Mouse (Mus musculus) frontal cortex, postnatal 10 days (tissue): ENCODE results near the gene Olfr1337.
"Not testable (repeated sequence)": the region's sequence is repeated elsewhere in the genome, so short reads cannot be mapped to it uniquely, and the experiment has no call there.

Experiments used
- DNase-seq, 2 experiments: peaks; one replicate each; pipeline ENCODE4 v3.0.0; 2022; ENCODE audit warnings: low spot score in 2 of 2, mixed read lengths in 1 of 2

The Olfr1337 gene

DNA sequence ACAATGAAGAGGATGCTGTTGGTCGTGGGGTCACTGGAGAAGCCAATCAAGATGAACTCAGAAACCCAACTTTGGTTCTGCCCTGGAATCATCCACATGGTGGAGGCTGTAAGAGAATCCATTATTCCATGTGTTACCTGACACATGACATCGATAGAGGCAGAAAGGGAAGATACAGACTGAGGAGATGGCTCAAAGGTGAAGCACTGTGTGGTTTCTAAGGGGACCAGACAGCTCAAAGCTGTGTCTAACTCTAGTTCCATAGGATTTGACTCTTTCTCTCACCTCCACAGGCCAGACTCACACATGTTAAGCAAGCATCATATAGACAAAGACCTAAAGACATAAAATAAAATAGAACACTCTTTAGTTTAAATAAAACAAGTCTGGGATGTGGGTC lies at the start of gene Olfr1337:
Gene Olfr1337 (minus strand): TSS at position 101 of the 400 bp plus-strand sequence.
- no peak for DNase-seq

DNA sequence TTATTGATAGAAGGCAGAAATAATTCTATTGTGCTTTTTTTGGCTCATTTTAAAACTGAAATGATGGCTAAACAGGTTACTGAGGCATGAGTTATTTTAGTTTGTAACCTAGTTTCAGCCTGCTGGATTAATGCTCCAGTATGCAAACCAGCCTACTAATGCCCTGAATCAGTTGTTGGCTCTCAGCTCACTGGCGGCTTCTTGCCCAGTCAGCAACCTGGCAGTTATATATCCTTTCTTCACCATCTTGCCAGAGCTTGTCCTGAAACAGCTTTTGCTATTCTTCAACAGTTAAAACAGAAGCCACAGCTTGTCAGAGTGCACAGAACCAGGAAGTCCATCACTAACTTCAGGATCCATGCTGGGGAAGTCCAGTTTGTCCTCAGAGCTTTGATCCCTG lies 36.5 kb upstream of the Olfr1337 start:
- DNase-seq: no peak

DNA sequence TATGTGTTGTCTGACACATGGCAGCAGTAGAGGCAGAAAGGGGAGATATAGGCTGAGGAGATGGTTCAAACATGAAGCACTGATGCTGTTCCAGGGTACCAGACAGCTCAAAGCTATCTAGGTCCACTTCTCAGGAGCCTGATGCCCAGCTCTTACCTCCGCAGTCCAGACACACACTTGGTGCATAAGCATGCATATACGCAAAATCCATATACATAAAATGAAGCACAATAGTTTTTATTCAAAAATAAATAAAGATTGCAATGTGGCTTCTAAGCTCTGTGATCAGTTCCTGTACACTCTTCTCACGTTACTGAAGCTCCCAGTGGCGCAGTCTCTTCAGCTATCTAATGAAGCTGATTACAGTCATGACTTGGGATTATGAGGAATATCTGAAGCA lies 27.5 kb upstream of the Olfr1337 start, which contains the start of gene Olfr1335:
Gene Olfr1335 (minus strand): TSS at position 101 of the 400 bp plus-strand sequence.
- DNase-seq: no peak

DNA sequence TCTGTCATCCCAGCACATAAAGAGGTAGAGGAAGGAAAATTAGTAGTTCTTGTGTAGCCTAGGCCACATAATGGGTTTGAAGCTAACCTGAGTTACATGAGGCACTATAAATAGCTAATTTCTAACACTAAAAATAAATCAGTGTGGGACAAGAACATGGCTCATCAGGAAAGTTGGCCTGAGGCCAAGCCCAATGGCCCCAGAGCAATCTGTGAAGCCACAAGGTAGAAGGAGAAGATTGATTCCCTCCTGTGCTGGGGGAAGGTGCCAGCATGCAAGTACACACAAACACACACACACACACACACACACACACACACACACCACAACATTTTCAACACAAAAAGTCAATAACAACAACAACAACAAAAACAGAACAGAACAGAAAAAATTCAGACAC lies 10.4 kb upstream of the Olfr1337 start:
- not testable (repeated sequence) for DNase-seq

DNA sequence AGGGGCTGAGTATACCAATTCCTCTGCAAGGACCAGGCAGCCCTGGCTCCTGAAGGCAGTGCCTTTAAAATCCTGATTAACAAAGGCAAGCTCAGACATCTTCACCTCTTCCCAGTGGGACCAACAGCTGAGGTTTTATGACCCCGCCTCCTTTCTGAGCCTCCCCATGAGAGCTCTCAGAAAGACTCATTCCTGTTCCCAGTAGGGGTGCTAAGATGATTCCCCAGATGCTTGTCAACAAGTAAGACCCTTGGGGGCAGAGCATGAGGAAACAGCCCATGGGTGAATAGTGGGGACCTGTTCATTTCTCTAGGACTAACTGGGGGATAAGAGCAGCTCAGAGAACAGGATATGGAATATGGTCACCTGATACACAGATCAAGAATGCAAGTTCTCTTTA lies 23.7 kb downstream of the Olfr1337 start, which contains the start of gene Olfr1338:
Gene Olfr1338 (minus strand): TSS at position 101 of the 400 bp plus-strand sequence.
- no peak for DNase-seq

DNA sequence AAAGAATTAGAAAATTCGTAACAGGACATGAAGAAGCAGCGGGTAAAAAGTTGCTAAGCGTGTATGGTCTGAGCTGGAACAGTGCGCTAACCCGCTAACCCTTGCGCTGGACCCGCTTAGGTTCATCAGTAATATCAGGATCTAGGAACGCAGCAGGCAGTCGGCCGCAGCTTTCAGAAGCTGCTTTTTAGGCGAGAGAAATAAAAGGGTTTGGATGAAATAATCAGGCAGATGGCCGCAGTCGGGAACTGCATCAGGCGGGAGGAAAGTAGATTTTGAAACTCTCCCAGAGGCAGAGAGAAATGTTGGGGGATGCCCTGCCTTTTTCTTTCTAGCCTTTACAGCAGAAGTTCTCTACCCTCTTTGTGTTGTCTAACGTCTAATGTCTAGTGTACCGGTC lies 40.5 kb downstream of the Olfr1337 start:
- DNase-seq: no peak

DNA sequence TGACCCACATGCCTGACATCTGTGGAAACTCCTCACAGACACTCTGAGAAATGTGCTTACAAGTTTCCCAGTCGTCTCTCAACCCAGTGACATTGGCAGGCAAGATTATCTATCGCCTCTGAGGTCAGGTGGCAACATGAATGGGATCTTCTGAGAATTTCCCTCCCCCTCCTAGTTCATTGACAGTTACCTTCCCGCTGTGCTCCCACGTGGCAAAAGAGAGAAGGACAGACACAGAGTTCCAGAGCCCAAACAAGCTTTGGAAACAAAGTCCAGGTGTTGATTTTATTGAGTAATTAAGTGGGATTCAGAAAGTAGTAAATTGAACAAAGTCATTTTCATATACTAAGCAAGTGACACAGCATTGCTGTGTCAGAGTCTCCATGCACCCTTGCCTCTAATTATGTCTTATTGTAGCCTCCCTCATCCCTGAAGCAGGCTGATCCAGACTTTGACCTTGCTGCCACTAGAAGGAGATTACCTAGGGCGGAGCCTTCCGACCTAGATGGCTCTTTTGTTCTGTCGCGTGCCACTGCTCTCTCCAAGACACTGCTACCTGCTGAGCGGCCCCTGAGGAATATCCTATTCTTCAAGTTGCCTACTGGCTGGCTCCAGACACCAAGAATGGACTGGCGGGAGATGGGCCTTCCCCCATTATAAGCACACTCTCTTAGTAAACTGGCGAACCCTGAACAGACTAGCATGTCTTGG lies 41.2 kb downstream of the Olfr1337 start:
- DNase-seq: no peak

DNA sequence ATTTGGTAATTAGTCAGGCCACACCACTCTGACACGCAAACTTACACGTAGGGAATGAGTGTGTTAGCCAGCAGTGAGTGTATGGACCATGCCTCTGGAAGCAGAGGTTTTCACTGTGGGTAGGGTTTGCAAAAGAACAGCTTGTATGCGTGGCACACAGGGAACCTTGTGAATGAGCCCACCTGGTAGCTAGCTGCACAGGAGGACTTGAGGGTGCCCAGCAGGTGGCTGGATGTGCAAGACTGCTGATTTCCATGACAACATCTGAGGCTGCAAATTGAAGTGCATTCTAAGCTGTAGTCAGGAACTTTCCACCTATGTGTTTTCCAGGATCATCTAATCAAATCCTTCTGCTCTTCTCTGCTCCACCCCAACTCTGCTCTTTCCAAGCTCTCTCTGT lies 42.8 kb downstream of the Olfr1337 start:
- no peak for DNase-seq

DNA sequence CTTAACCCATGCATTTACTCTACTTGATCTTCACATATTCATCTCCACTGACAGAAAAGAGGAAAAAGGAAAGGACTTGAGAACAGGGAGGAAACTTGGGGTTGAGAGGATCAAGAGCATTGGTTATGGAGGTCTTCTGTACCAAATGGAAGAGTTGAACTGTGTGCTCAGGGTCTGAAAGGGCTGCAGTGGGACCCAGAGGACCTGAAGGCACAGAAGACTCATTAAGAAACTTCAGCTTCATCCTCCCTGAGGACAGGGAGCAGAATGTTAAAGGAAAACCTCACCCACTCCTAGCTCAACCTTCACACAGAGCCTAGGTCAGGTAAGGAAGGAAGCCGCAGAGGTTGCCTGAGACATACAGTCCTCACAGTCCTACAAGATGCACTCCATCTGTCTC lies 50.5 kb downstream of the Olfr1337 start, which contains the start of gene Olfr1339:
Gene Olfr1339 (plus strand): TSS at position 301 of the 400 bp plus-strand sequence.
- DNase-seq: no peak
